Mouse (Mus musculus) heart, adult 18-20 months (tissue): ENCODE results near the gene Vmn2r102. TPM values are rescaled to one million over a fixed set of nuclear protein-coding genes. Genes with fewer than 3 reads are reported as not detected.

ENCODE experiments used
- DNase-seq, 2 experiments: peaks; one replicate each; pipeline ENCODE4 v3.0.0; 2021 to 2022; ENCODE audit warnings: mixed read lengths in 1 of 2
- long read RNA-seq, 2 experiments: library from polyadenylated mRNA; stranded (forward); transcript quantifications; one replicate each; pipeline ENCODE4 v2.0.0; 2021
- total RNA-seq, 2 experiments: library from RNA; stranded (reverse); gene quantifications; 2 replicates each; pipeline ENCODE4 v1.2.3; 2021

Gene Vmn2r102
- total RNA-seq: not detected
- long read RNA-seq, experiment 1: 0 reads
- long read RNA-seq, experiment 2: 0 reads

GRCm38 (mm10) chr17:19660028-19660427 lies at the start of gene Vmn2r102:
Vmn2r102 (plus strand) TSS chr17:19660328.
- no peak for DNase-seq

- DNase-seq: no peak
Measured at GRCm38 (mm10) chr17:19629328-19629727, 30.8 kb upstream of the Vmn2r102 start.

DNA sequence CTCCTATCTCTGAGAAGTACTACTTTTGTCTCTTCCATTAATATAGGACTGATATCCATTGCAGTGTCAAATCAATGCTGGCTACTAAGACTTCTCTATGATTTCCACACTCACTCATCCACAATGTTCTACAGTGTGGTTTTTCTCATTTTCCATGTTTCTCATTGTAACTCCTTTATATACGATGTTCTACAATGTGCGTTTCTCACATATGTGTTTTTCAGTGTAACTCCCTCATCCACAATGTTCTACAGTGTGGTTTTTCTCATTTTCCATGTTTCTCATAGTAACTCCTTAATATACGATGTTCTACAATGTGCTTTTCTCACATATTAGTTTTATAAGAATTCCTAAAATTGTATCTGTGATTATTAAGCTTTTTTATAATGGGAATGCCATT lies 1.7 kb upstream of the Vmn2r102 start:
- DNase-seq: no peak

DNA sequence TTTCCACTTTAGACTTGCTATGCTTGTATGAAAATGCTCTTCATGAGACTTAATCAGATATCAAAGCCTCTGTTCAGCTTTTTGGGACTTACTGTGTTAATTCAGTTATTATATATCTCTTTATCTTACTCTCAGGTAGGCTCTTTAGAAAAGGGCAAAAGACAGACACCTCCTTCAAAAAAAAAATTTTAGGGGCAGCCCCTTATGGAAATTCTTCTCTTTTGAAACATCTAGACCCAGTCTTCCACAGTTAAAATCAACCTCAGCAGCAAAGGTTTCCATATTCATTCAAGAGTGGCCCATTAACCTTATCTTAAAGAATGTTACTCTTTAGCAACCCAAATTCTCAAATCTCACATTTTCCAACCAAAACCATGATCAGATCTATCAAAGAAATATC lies 31.9 kb downstream of the Vmn2r102 start:
- DNase-seq: no peak

Other genes with a start within 250 kb of the Vmn2r102 start
- not detected for gene Vmn2r100, start 155.6 kb upstream of the Vmn2r102 start, total RNA-seq
- not detected for gene Vmn2r101, start 83.1 kb upstream of the Vmn2r102 start, total RNA-seq
- gene Vmn2r103, start 113.0 kb downstream of the Vmn2r102 start, total RNA-seq: not detected